Mouse (Mus musculus) lung, adult 2 months (tissue): ENCODE measurements at regions not wholly inside any gene's neighbourhood (a gene's known extent, or its start where the extent isn't known, plus 50 kb on each side); places are given as distances from the start of the nearest gene placed in this dataset.

ENCODE experiments used
- DNase-seq: peaks from one replicate; pipeline ENCODE4 v3.0.0; 2022
- H3K4me1 ChIP-seq: fragments of 200-500 bp; 2 replicates; pipeline ENCODE4 v1.6.1; 2011; ENCODE audit warnings: low read length; ENCODE audit not compliant: control insufficient read depth, insufficient read depth
- H3K4me3 ChIP-seq: fragments of 200-500 bp; replicated peaks from 2 replicates; pipeline ENCODE3; 2011; ENCODE audit warnings: low read depth, mild to moderate bottlenecking, control low read depth, low read length; ENCODE audit errors: extremely low read depth
- CTCF ChIP-seq: fragments of 200-500 bp; IDR thresholded peaks from 2 replicates; pipeline ENCODE4 v1.5.1; 2011; ENCODE audit warnings: mild to moderate bottlenecking, low read length, control low read depth; ENCODE audit not compliant: insufficient read depth
- POLR2A ChIP-seq: fragments of 200-500 bp; IDR thresholded peaks from 2 replicates; pipeline ENCODE4 v1.6.1; 2011; ENCODE audit warnings: low read depth, mild to moderate bottlenecking, control low read depth, low read length, borderline replicate concordance; ENCODE audit errors: extremely low read depth
- WGBS: fragments of 180-500 bp; shearing (Covaris S2); methylation state at CpG from one replicate; pipeline ENCODE4 v1.1.7; 2018; 5-methylcytosine and 5-hydroxymethylcytosine counted together

GRCm38 (mm10) chr7:134436917-134437316 is 51.5 kb upstream of the D7Ertd443e start:
- no peak for DNase-seq
- no peaks in the 10 kb centered on the region for H3K4me1 ChIP-seq
- 91% methylated on average over 3 of the region's 3 CpGs for WGBS
- H3K4me3 ChIP-seq, result no peak overlapping the region
- TF ChIP-seq POLR2A, result no peak
- TF ChIP-seq CTCF, result no peak

- Histone ChIP-seq H3K4me3 (no peak overlapping the region), H3K4me1 (no peaks in the 10 kb centered on the region)
- no peak for TF ChIP-seq CTCF
- no peak for TF ChIP-seq POLR2A
- 94% methylated on average over 5 of the region's 5 CpGs for WGBS
- DNase-seq, result no peak
Observed at GRCm38 (mm10) chr7:134439281-134439680, 53.8 kb upstream of the D7Ertd443e start.

- TF ChIP-seq POLR2A, result no peak
- TF ChIP-seq CTCF, result no peak
- Histone ChIP-seq H3K4me3 (no peak overlapping the region), H3K4me1 (no peaks in the 10 kb centered on the region)
- 60% methylated on average over 8 of the region's 8 CpGs for WGBS
- no peak for DNase-seq
Observed at GRCm38 (mm10) chr7:134445008-134445806, 59.7 kb upstream of the D7Ertd443e start.

- no peaks in the 10 kb centered on the region for H3K4me1 ChIP-seq
- no peak for TF ChIP-seq CTCF
- no peak for TF ChIP-seq POLR2A
- H3K4me3 ChIP-seq, result no peak overlapping the region
- no peak for DNase-seq
Observed at GRCm38 (mm10) chr7:134447648-134448202, 62.3 kb upstream of the D7Ertd443e start.

- H3K4me1 ChIP-seq, result no peaks in the 10 kb centered on the region
- TF ChIP-seq CTCF (no peak), POLR2A (no peak)
- DNase-seq, result no peak
- WGBS, result 87% methylated on average over 2 of the region's 2 CpGs
- H3K4me3 ChIP-seq, result no peak overlapping the region
Observed at GRCm38 (mm10) chr7:134448831-134449230, 63.4 kb upstream of the D7Ertd443e start.

- no peak for TF ChIP-seq POLR2A
- TF ChIP-seq CTCF, result no peak
- 85% methylated on average over 3 of the region's 3 CpGs for WGBS
- H3K4me3 ChIP-seq, result no peak overlapping the region
- DNase-seq, result no peak
- no peaks in the 10 kb centered on the region for H3K4me1 ChIP-seq
Observed at GRCm38 (mm10) chr7:134462677-134463076, 77.2 kb upstream of the D7Ertd443e start.

- H3K4me3 ChIP-seq, result no peak overlapping the region
- no peak for DNase-seq
- 92% methylated on average over 4 of the region's 4 CpGs for WGBS
- no peaks in the 10 kb centered on the region for H3K4me1 ChIP-seq
- TF ChIP-seq POLR2A, result no peak
- no peak for TF ChIP-seq CTCF
Observed at GRCm38 (mm10) chr7:134463380-134463779, 77.9 kb upstream of the D7Ertd443e start.

- H3K4me1 ChIP-seq, result no peaks in the 10 kb centered on the region
- TF ChIP-seq POLR2A (no peak), CTCF (no peak)
- H3K4me3 ChIP-seq, result no peak overlapping the region
- 90% methylated on average over 3 of the region's 3 CpGs for WGBS
- DNase-seq, result no peak
Observed at GRCm38 (mm10) chr7:134467216-134467615, 81.8 kb upstream of the D7Ertd443e start.

- WGBS, result 26% methylated on average over 2 of the region's 2 CpGs
- DNase-seq, result peak; percentile 26
- TF ChIP-seq POLR2A (no peak), CTCF (0 out of 2 replicates have a peak, but pooled peaks have one; percentile 8)
- Histone ChIP-seq H3K4me1 (no peaks in the 10 kb centered on the region), H3K4me3 (no peak overlapping the region)
Observed at GRCm38 (mm10) chr7:134471286-134471685, 85.8 kb upstream of the D7Ertd443e start.

GRCm38 (mm10) chr7:134491326-134491725 is 105.9 kb upstream of the D7Ertd443e start:
- TF ChIP-seq CTCF (no peak), POLR2A (no peak)
- Histone ChIP-seq H3K4me1 (no peaks in the 10 kb centered on the region), H3K4me3 (no peak overlapping the region)
- 84% methylated on average over 4 of the region's 4 CpGs for WGBS
- no peak for DNase-seq
